Mouse (Mus musculus): ENCODE data around the gene Lrrc4c.

Gene Lrrc4c

GRCm38 (mm10) chr2:97652711-97653110 lies 1334.7 kb downstream of the Lrrc4c start:
- DNase-seq = no peak

Measured in spleen, adult 18-20 months (tissue).